Mouse (Mus musculus): ENCODE results near the gene Osbpl3. TPM values are rescaled to one million over a fixed set of nuclear protein-coding genes. Genes with fewer than 3 reads are reported as not detected.
"Not testable (repeated sequence)": the region's sequence is repeated elsewhere in the genome, so short reads cannot be mapped to it uniquely, and the experiment has no call there.

Osbpl3 gene
- polyA plus RNA-seq, 1 experiment, result 18.0 TPM

DNA sequence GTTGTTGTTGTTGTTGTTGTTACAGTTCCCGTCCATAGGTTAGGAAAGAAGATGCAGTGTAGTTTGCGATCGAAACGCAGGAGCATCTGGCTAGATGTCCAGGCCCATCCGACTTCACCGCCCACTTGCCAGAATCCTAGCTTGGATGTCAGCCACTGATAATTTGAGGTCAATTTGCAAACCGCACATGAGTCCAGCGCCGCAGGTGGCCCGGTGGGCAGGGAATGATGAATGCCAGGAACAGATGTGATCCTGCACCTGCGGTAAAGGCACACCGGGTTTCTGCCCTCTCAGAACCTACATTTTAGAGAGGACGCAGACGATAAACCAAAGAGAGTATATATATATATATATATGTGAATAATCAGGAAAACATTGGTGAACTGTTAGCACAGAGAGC lies 705 bp upstream of the Osbpl3 start:
- peaks cover 14% of the 10 kb centered on the region; the same call in 1 of the 2 replicates for H3K4me1 ChIP-seq (ENCODE audit: control insufficient read depth, insufficient read depth, low read length)
- TF ChIP-seq CTCF (IDR thresholded peaks at IDR 0.05; ENCODE audit: borderline replicate concordance, insufficient read depth, low read length) (no peak), POLR2A (IDR thresholded peaks at IDR 0.05; ENCODE audit: low read depth, low read length) (no peak)
- H3K27ac ChIP-seq (ENCODE audit: insufficient read depth, low read length), result no peak overlapping the region
- no peak overlapping the region for H3K4me3 ChIP-seq (ENCODE audit: insufficient read depth, low read length)

DNA sequence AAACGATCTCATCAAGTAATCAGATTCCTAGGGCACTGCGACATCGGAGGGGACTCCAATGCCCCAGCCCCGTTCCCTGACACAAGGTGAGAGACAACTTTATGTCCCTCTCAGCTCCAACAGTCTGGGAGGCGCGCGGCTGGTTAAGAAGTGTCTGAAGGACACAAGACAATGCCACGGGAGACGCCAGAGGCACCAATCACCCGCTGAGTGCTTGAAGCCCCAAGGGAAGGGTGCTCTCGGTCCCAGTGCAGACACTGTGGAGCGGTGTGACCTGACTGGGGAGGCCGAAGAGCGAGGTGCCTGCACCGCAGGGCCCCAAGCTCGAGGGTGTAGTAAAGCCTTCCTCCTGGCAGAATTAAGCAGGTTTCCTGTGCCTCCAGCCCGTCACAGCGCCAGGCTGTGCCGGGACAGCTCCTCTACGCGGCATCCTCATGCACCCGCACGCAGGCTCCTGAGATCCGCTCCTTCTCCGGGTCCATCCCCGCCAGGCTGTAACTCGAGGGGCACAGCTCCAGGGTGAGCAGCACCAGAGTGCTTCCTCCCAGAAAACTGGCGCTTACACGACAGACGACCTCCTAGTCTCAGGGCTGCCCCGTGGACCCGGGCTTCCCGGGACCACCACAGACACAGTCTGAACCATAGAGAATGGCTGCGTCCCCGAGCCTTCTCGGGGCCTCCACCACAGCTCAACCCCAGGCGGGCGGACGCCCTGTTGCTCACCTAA lies 736 bp downstream of the Osbpl3 start:
- Histone ChIP-seq H3K4me1 (ENCODE audit: control insufficient read depth, insufficient read depth, low read length) (peaks cover 14% of the 10 kb centered on the region; the same call in 1 of the 2 replicates), H3K27ac (ENCODE audit: insufficient read depth, low read length) (peak overlapping the region; percentile 38), H3K4me3 (ENCODE audit: insufficient read depth, low read length) (peak overlapping the region; percentile 89)
- TF ChIP-seq CTCF (IDR thresholded peaks at IDR 0.05; ENCODE audit: borderline replicate concordance, insufficient read depth, low read length) (no peak), POLR2A (IDR thresholded peaks at IDR 0.05; ENCODE audit: low read depth, low read length) (no peak)

DNA sequence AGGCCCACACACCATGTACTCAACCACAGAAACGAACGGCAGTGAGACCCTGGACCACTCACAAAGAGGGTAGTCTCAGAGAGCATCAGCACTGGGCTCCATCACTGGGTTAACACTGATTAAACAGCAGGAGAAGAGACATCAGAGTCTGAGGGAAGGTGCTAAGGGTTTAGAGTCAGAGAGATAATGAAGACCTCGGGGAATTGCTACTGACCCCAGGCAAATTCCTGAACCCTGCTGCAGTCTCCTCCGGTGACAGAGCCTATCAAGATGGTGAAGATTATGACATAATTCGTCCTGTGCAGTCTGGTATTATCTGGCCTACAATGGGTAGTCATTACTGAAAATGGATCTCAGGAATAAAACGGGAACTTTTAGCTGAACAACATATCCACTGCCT lies 2.4 kb downstream of the Osbpl3 start:
- Histone ChIP-seq H3K4me3 (ENCODE audit: insufficient read depth, low read length) (no peak overlapping the region), H3K4me1 (ENCODE audit: control insufficient read depth, insufficient read depth, low read length) (peaks cover 12% of the 10 kb centered on the region; the same call in 1 of the 2 replicates), H3K27ac (ENCODE audit: insufficient read depth, low read length) (no peak overlapping the region)
- TF ChIP-seq POLR2A (IDR thresholded peaks at IDR 0.05; ENCODE audit: low read depth, low read length) (no peak), CTCF (IDR thresholded peaks at IDR 0.05; ENCODE audit: borderline replicate concordance, insufficient read depth, low read length) (no peak)

DNA sequence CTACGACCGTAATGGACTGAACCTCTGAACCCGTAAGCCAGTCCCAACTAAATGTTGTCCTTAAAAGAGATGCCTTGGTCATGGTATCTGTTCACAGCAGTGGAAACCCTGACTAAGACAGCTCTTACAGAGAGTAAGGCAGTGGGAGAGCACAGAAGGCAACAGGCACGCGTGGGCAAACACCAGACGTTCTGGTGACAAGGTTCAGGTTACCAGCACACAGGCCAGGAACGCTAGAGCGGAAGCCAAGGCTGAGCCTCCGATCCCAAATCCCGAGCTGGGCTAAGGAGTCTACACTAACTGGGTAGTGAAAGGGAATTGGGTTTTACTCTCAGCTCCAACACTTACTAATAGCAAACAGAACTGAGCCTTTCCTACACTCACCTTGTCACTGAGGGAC lies 3.8 kb downstream of the Osbpl3 start:
- Histone ChIP-seq H3K4me1 (ENCODE audit: control insufficient read depth, insufficient read depth, low read length) (peaks cover 12% of the 10 kb centered on the region; the same call in 1 of the 2 replicates), H3K27ac (ENCODE audit: insufficient read depth, low read length) (no peak overlapping the region), H3K4me3 (ENCODE audit: insufficient read depth, low read length) (no peak overlapping the region)
- no peak for TF ChIP-seq CTCF (IDR thresholded peaks at IDR 0.05; ENCODE audit: borderline replicate concordance, insufficient read depth, low read length)
- no peak for TF ChIP-seq POLR2A (IDR thresholded peaks at IDR 0.05; ENCODE audit: low read depth, low read length)

DNA sequence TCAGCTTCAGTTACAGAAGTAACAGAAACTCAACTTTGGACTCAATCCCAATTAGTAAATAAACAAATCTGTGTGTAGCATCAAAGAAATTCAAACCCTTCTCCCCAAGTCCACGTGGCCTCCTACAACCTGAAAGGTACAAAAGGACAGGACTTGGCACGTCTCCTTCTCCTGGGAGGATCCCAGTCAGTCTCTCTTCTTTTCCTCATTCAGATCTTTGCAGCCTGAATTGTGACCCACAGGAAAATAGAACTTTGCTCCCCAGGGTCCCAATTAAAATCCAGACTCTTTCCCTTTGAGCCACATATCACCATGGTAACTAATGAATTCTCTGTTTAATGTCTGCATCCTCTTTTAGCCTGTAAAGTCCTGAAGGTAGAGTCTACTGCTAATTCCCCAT lies 10.4 kb downstream of the Osbpl3 start:
- no peak overlapping the region for H3K4me3 ChIP-seq (ENCODE audit: insufficient read depth, low read length)
- peaks cover 7% of the 10 kb centered on the region; the same call in 1 of the 2 replicates for H3K4me1 ChIP-seq (ENCODE audit: control insufficient read depth, insufficient read depth, low read length)
- H3K27ac ChIP-seq (ENCODE audit: insufficient read depth, low read length), result no peak overlapping the region
- TF ChIP-seq CTCF (IDR thresholded peaks at IDR 0.05; ENCODE audit: borderline replicate concordance, insufficient read depth, low read length), result no peak
- TF ChIP-seq POLR2A (IDR thresholded peaks at IDR 0.05; ENCODE audit: low read depth, low read length), result no peak

DNA sequence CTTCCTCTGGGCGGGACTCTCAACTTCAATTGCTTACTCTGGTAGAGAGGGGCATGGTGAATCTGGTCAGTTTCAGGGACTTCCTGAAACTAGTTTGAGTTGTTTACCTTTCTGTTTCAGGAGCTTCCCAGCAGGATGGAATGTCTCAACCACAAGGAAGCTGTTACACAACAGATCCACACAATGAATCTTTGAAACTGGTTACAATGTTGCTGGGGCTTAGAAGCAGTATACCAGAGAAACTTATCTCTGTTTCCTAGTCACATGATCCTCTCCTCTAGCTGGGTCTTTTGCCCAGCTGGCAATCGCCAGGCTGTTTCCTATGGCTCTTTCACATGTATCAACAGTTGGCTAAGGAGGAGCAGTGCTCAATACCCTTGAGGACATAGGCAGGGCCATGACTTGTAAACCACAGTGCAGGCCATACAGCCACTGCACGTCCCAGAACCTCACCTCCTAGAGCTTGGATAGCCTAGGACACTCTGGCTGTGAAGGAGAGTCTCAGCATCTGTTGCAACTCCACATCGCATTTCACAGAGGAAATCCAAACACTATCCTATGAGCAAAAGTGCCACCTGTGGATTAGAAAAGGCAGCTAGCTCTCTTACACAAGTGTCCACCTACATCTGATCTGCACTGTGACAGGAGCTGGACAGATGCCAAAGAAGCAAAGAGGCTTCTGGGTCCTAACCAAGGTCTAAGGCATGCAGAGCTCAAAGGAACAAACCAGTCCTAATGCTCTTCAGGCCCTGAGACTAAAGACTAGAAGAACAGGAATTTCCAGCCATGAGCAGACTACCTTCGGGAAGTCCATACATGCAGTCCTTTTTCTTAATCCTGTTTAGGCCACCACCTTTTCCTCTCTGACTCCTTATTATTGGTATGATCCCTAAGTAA lies 14.8 kb downstream of the Osbpl3 start:
- TF ChIP-seq POLR2A (IDR thresholded peaks at IDR 0.05; ENCODE audit: low read depth, low read length) (no peak), CTCF (IDR thresholded peaks at IDR 0.05; ENCODE audit: borderline replicate concordance, insufficient read depth, low read length) (no peak)
- H3K27ac ChIP-seq (ENCODE audit: insufficient read depth, low read length), result no peak overlapping the region
- 0 out of 2 replicates have a peak, but pooled peaks cover 5% of the 10 kb centered on the region for H3K4me1 ChIP-seq (ENCODE audit: control insufficient read depth, insufficient read depth, low read length)
- H3K4me3 ChIP-seq (ENCODE audit: insufficient read depth, low read length), result no peak overlapping the region

DNA sequence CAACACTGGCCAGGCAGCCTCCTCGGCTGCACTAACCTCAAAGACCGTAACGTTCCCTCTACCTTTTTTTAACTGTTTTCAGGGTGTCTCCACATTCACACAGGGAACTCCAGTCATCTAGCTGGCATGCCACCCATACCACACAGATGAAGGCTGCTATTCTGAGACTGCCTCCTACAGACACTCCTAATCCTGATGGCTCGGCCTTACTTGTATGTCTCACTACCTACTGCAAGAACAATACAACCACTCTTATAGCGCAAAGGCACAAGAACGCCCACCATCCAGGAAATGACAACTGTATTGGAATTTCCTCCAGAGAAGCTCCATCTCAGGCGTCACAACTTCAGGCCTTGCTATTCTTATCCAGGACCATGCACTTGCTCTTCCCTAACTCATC lies 15.8 kb downstream of the Osbpl3 start:
- no peak overlapping the region for H3K27ac ChIP-seq (ENCODE audit: insufficient read depth, low read length)
- H3K4me3 ChIP-seq (ENCODE audit: insufficient read depth, low read length), result no peak overlapping the region
- 0 out of 2 replicates have a peak, but pooled peaks cover 5% of the 10 kb centered on the region for H3K4me1 ChIP-seq (ENCODE audit: control insufficient read depth, insufficient read depth, low read length)
- TF ChIP-seq CTCF (IDR thresholded peaks at IDR 0.05; ENCODE audit: borderline replicate concordance, insufficient read depth, low read length) (no peak), POLR2A (IDR thresholded peaks at IDR 0.05; ENCODE audit: low read depth, low read length) (no peak)

DNA sequence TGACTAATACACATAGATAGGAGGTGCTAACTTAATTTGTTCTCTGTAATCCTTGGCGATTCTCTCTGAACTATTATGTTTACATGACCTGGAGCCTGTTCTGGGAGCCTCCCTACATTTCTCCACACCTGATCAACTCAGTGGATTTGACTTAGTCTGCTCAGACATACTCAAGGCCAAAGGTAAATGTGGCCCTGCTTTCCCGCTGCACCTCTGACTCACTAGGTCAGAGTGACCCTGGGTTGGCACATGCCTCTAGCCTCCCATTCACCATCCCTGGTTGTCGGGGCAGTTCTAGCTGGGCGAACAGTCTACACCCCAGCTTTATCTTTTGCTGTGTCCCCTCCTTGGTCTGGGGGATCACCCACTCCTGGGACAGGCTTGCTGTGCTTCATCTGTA lies 17.1 kb downstream of the Osbpl3 start:
- H3K27ac ChIP-seq (ENCODE audit: insufficient read depth, low read length); H3K4me1 ChIP-seq (ENCODE audit: control insufficient read depth, insufficient read depth, low read length); H3K4me3 ChIP-seq (ENCODE audit: insufficient read depth, low read length): not testable (repeated sequence)

DNA sequence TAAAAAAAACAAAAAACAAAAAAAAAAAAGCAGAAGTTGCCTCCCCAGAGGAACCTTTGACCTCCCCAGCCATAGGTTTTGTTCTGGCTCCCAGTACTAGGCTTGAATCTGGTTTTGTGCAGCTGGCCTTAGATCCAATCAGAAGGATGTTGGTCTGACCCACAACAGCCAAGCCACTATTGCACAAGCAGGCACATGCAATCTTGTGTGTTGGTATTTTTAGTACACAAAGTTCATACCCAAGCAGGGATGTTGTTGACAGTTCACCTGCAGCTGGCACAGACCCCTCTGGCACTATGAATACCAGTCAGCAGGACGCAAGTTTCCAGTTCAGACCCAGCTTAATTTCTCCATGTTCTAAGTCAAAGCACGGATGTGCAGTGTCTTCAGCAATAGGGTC lies 18.2 kb downstream of the Osbpl3 start:
- H3K4me1 ChIP-seq (ENCODE audit: control insufficient read depth, insufficient read depth, low read length), result no peaks in the 10 kb centered on the region
- no peak for TF ChIP-seq CTCF (IDR thresholded peaks at IDR 0.05; ENCODE audit: borderline replicate concordance, insufficient read depth, low read length)
- TF ChIP-seq POLR2A (IDR thresholded peaks at IDR 0.05; ENCODE audit: low read depth, low read length), result no peak
- no peak overlapping the region for H3K4me3 ChIP-seq (ENCODE audit: insufficient read depth, low read length)
- H3K27ac ChIP-seq (ENCODE audit: insufficient read depth, low read length), result no peak overlapping the region

DNA sequence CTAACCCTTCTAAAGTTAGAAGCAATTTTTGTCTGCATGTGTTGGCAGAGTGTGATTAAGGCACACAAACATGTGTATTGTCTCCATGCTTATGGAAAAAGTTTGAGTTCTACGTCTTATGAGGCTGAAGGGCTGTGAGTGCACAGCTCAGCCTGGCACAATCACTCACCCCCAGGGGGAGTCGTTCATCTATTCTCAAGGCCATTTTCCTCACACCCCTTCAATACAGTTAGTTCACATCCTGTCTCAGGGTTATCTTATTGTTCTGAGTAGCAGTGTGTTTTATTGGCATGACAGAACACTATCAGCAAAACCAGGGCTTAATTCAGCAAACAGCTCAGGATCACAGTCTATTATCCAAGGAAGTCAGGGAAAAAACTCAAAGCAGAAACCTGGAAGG lies 19.3 kb downstream of the Osbpl3 start:
- TF ChIP-seq POLR2A (IDR thresholded peaks at IDR 0.05; ENCODE audit: low read depth, low read length) (no peak), CTCF (IDR thresholded peaks at IDR 0.05; ENCODE audit: borderline replicate concordance, insufficient read depth, low read length) (no peak)
- Histone ChIP-seq H3K4me1 (ENCODE audit: control insufficient read depth, insufficient read depth, low read length) (no peaks in the 10 kb centered on the region), H3K27ac (ENCODE audit: insufficient read depth, low read length) (no peak overlapping the region), H3K4me3 (ENCODE audit: insufficient read depth, low read length) (no peak overlapping the region)

Data from embryonic fibroblast, embryonic 13.5 days (primary cell).